Mouse (Mus musculus): Measurements from ENCODE around the gene Heatr3.
"Not testable (repeated sequence)": the region's sequence is repeated elsewhere in the genome, so short reads cannot be mapped to it uniquely, and the experiment has no call there.

The Heatr3 gene

DNA sequence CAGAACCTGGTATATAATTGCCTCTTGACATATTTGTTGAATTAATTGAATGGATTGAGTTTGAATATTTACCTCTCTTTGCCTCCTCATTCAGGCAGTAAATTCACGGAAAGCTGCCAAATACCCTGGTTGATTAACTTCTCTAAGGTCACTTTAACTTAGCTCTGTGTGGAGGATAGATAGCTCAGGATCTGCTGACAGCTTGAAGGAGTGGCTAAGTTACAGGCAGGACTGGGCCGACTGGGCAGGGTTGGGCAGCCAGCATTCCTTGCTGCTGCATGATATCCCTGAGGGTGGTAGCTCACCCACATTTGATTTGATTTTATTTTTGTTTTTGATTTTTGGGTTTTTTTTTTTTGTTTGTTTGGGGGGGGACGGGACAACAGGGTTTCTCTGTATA, 59.7 kb downstream of the Heatr3 start:
- DNase-seq: peak; percentile 27

DNA sequence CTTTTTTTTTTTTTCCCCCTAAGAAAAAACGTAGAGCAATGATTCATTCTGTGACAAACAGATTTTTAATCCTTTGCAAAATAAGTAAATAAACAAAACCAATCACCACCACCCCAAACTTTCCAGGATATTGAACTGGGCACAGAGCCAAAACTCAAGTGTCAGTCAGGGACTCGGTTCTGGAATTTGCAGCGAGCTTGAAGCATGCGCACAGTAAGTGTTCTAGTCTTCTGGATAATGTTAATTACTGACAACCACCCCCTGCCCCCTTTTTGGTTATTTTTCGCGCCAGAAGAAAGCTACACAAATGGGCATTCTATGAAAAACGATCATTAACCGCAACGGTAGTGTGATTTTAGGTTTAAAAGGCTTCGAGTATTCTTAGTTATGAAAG, 60.9 kb downstream of the Heatr3 start:
- DNase-seq: peak; percentile 16

DNA sequence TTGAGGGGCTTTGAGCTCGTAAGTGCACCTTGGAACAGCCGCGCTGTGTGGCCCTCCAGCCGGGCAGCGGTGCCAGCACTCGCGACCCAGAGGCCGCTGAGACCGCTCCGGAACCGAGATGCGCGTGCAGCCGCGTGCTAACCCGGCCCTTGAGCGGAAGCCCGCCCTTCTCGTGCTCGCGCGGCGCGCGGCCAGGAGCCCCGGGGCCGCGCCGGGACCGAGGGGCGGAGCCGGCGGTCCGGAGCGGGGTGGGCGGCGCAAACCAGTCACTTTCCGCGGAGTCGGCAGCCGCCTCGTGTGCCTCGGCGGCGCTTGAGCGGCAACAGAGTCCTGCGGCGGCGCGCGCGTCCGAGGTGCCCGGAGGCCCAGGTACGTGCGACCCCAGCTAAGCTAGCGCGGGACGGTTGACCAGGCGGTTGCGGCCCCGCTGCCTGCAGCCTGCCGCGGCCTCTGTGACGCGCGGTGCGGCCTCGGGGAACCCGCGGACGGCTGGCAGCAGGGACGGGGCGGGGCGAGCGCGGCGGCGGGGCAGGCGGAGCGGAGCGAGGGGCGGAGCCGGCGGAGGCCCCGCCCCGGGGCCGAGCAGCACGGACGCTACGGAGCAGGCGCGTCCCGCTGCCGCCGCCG, 61.4 kb downstream of the Heatr3 start, which contains the start of gene Tent4b:
Tent4b (plus strand) TSS at position 269 of the 627 bp plus-strand sequence.
- DNase-seq: peak; percentile 94

DNA sequence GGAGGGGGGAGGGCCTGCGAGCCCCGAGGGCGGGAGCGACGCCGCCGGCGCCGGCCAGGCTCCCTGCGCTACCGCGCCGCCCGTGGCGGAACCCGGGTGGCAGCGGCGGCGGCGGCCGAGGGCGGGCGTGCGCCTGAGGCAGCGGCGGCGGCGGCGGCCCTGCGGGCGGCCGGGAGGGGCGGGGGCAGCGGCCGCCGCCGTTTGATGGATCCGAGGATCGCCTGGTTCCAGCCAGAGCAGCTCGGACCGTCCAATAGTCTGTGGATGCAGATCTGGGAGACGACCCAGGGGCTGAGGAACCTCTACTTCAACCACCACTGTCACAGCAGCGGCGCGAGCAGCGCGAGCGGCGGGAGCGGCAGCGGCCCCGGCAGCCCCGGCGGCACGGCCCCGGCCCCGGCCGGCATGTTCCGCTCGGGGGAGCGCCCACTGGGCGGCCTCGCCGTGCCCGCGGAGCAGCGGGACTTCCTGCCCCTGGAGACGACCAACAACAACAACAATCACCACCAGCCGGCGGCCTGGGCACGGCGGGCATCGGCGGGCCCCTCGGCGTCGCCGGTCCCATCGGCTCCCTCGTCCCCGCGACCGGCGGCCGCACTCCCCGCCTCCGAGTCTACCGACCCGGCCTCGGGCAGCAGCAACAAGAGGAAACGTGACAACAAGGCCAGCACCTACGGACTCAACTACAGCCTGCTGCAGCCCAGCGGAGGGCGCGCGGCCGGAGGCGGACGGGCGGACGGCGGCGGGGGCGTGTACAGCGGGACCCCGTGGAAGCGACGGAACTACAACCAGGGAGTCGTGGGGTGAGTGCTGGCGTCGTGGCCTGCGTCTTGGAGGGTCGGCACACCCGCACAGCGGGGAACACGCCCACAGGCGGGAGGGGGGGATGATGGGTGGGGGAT, 62.3 kb downstream of the Heatr3 start:
- peak; percentile 61 for DNase-seq

DNA sequence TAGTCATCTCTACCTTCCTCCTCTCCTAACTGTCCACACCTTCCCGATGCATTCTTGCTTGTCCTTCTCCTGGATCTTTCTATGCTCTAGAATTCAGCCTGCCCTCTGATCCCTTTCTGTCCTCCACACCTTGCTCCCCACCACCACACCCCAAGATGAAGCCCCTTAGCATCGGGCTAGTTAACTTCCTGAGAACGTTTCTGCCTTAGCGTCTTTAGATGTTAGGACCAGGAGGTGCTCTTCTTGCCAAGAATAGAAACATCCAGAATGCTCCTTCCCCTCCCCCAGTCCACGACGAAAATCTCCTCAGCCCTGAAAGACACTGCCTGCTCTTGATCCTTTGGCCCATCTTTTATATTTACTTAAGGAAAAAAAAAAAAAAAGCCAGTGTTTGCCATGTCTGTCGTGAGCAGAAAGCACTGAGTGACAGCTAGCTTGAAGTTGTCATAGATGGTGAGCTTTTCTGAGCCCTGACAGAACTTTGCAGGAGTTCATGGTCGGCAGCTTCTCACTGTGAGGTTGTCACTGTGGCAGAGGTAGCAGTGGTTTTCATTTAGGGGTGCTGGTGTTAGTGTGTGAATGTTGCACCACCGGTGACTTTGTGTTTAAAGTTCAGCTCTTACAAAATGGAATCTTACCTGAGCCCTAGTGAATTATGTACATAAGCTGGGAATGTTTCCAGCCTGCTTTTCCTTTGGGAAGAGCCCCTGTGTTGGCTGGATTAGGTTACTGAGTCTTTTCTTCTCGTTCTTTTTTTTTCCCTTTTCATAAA, 63.3 kb downstream of the Heatr3 start:
- no peak for DNase-seq

DNA sequence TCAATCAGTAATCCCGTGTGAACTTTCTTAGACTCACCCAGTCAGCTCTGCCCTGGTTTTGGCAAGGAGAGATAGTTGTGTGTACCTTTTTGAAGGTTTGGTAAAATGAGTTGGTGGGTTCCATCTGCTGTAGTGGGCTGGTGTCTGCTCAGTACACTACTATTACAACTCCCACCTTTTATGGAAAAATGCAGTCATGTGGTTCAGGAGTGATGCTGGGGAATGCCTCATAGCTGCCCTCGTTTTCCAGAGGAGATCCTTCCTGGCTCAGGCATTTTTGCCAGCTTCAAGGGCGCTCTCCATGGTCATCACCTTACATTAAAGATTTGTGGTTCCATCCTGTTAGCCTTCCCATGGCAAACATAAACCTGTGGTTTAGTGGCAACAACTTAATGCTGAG, 64.0 kb downstream of the Heatr3 start:
- no peak for DNase-seq

DNA sequence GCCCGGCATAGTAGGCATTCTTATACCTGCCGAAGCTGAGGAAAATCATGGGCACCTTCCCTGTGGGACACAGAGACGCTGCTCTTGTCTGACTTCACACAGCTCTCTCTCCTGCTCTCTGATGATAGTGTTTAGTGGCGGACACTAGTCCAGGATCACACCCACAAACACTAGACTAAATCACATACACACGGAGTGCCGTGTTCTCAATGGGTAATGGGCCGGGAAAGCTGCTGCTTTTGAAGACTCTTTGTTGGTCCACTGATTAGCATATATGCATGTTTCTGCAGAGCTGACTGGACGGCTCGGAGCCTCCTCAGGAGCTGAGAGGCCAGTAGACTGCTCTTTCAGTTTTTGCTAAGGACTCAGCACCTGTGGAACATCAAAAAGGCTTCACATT, 68.4 kb downstream of the Heatr3 start:
- no peak for DNase-seq

DNA sequence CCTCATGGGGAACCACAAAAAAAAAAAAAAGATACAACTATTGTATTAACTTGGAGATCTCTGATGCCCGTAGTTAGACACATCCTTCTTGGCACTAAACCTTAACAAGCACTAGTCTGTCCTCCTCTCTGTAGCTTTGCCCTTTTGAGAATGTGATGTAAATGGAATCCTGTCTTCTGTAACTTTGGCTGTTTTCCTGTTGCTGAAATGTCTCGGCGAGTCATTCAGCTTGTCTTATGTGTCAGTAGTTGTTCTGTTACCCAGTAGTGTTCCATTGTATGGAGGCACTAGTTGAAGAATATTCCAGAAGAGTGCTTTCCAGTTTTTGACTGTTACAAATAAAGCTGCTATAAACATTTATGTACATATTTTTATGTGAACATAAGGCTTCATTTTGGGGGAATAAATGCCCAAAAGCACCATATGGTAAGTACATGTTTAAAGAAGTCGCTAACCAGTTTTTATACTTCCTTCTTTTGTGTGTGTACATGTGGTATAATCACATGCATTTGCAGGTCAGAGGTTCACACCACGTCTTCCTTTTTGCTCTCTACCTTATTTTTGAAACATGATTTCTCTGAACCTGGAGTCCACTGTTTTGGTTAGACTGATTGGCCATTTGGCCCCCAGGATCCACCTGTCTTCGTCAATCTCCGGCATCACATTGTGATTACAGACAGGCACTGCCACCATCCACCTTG, 69.6 kb downstream of the Heatr3 start:
- no peak for DNase-seq

DNA sequence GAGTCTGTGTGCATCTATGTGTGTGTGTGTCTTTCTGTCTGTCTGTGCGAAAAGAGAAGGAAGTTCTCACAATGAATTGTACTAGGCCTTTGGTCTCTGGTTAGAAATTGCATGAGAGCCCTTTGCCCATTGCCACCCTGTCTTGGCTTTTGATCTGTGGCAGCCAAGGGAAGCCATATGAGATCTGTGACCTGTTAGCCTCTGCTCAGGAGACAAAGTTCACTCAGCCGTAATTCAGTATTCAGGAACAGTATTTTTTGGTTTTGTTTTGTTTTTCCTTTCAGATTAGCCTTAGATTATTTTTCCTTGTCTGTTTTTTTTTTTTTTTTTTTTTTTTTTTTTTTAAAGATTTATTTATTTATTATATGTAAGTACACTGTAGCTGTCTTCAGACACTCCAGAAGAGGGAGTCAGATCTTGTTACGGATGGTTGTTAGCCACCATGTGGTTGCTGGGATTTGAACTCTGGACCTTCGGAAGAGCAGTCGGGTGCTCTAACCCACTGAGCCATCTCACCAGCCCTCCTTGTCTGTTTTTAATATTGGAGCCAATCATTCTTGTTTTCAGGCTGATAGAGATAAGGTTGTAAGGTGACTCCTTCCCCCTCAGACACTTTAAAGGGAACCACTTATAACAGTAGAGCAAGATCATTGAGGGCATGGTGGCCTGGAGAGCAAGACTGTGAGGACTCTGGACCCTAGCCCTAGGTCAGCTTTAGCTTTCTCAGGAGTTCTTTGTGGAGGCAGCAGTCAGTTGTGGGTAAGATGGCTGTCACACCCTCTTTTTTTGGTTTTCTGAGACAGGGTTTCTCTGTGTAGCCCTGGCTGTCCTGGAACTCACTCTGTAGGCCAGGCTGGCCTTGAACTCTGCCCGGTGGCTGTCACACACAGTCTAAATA, 72.5 kb downstream of the Heatr3 start:
- DNase-seq: not testable (repeated sequence)

DNA sequence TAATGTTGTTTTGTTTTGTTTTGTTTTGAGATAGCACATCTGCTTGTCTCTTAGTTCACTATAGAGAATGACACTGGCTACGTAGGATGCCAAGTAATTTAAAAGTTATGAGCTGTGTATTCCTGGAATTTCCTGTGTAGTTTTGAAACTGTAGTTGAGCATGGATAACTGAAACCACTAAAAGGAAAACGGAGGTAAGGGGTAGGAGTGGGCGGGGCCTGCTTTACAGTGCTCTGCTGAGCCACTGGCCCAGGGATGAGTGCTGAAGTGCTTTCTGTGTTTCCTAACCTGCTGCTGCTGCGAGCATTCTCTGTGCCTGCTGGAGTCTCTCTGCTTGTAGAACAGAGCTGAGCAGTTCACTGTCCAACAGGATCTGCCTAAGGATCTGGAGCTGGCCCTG, 83.7 kb downstream of the Heatr3 start:
- DNase-seq: peak; percentile 18

Measured in liver (tissue).